ENCODE assay signal across 18 mouse cellular contexts in the genomic region with DNA sequence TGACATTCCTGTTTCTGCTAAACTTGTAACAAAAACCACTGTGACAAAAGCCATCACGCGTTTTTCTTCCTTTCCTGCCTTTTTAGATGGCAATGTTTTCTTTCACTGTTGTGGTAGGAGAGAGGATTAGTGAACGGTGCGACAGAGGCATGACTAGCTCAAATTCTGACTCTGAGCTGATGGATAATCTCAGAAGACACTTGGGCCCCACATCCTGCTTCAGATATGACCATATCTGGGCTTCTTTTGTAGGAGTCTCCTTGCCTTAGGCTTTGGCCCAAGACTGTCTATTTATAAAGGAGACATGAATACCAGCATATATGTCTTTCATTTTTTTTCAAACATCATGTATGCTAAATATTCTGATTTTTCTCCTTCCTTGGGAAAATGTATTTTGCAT.
"Had no signal": no experiment of that assay in that cellular context is flagged by ENCODE, and none has a peak within 500 bp of the region (broad histone marks: within the 10 kb centered on the region; RNA-seq: fewer than 3 reads in every experiment).

No protein-coding gene starts in this region.

- H3K36me3 ChIP-seq: midbrain, embryonic 10.5 days; neural tube, embryonic 13.5 days; neural tube, embryonic 15.5 days had no signal

- H3K4me1 ChIP-seq: midbrain, embryonic 10.5 days; neural tube, embryonic 13.5 days; neural tube, embryonic 15.5 days had no signal

- H3K27ac ChIP-seq: midbrain, embryonic 10.5 days; neural tube, embryonic 13.5 days; neural tube, embryonic 15.5 days had no signal

- ATAC-seq: midbrain, embryonic 16.5 days had no signal

- H3K9ac ChIP-seq: lung, embryonic 14.5 days; neural tube, embryonic 13.5 days; neural tube, embryonic 15.5 days had no signal

- H3K4me3 ChIP-seq: midbrain, embryonic 10.5 days; myocyte; neural tube, embryonic 13.5 days; neural tube, embryonic 15.5 days had no signal

- H3K27me3 ChIP-seq: neural tube, embryonic 13.5 days; neural tube, embryonic 15.5 days had no signal

- H3K4me2 ChIP-seq: lung, embryonic 14.5 days; neural tube, embryonic 13.5 days; neural tube, embryonic 15.5 days had no signal

- DNase-seq: lung, adult 18-20 months; lung, embryonic 14.5 days; lung, postnatal 10 days; lung, postnatal 4 days; midbrain, embryonic 14.5 days; retina, postnatal 1 day; right cerebral cortex, adult 18-20 months; right cerebral cortex, postnatal 25 days; right cerebral cortex, postnatal 4 days; spleen, adult 18-20 months; thymus, adult 18-20 months; thymus, postnatal 14 days; thymus, postnatal 36 days had no signal

- H3K9me3 ChIP-seq: midbrain, embryonic 10.5 days; neural tube, embryonic 13.5 days; neural tube, embryonic 15.5 days had no signal
